Mouse (Mus musculus) cerebellum, postnatal 4 days (tissue): ENCODE data around the gene Cavin1.

Experiments
- DNase-seq, 2 experiments: peaks; one replicate each; pipeline ENCODE4 v3.0.0; 2022; ENCODE audit warnings: low spot score in 2 of 2, mixed read lengths in 1 of 2

The Cavin1 gene

GRCm38 (mm10) chr11:100914415-100914814, 56.3 kb downstream of the Cavin1 start:
- no peak for DNase-seq

- no peak for DNase-seq
Measured at GRCm38 (mm10) chr11:100912401-100913155, 58.1 kb downstream of the Cavin1 start.

- no peak for DNase-seq
Measured at GRCm38 (mm10) chr11:100908567-100908966, 62.1 kb downstream of the Cavin1 start.

GRCm38 (mm10) chr11:100908112-100908511, 62.6 kb downstream of the Cavin1 start:
- no peak for DNase-seq

GRCm38 (mm10) chr11:100906885-100907284, 63.8 kb downstream of the Cavin1 start:
- no peak for DNase-seq
